Mouse (Mus musculus) bone marrow, adult 2 months (tissue): ENCODE measurements around the gene 9930111J21Rik1.
"Not testable (repeated sequence)": the region's sequence is repeated elsewhere in the genome, so short reads cannot be mapped to it uniquely, and the experiment has no call there.

Experiments used
- CTCF ChIP-seq: fragments of 200-500 bp; IDR thresholded peaks from 2 replicates; pipeline ENCODE4 v1.5.1; 2011; ENCODE audit warnings: low read length, control low read depth; ENCODE audit not compliant: control insufficient read depth, insufficient read depth
- POLR2A ChIP-seq: fragments of 200-500 bp; IDR thresholded peaks from 2 replicates; pipeline ENCODE4 v1.6.1; 2011; ENCODE audit warnings: low read depth, mild to moderate bottlenecking, control low read depth, low read length, borderline replicate concordance; ENCODE audit not compliant: control insufficient read depth

GRCm38 (mm10) chr11:48933923-48934322 lies 45.3 kb downstream of the 9930111J21Rik1 start:
- not testable (repeated sequence) for TF ChIP-seq CTCF, POLR2A
